Mouse (Mus musculus) limb, embryonic 15.5 days (tissue): ENCODE results near the gene Cacna1h. TPM values are rescaled to one million over a fixed set of nuclear protein-coding genes. Genes with fewer than 3 reads are reported as not detected.

Source experiments
- ATAC-seq: fragments of 200-750 bp; cut with Nextera tagmentation; 2 replicates; pipeline ENCODE4 v1.8.0; 2017; ENCODE audit warnings: low read depth, moderate TSS enrichment; ENCODE audit not compliant: insufficient number of reproducible peaks, low FRiP score, low TSS enrichment
- H3K27ac ChIP-seq: fragments of 300-500 bp; sonication (generic); 2 replicates; pipeline ENCODE4 v1.5.1; 2015; ENCODE audit warnings: moderate library complexity, mild to moderate bottlenecking, inconsistent platforms
- H3K27me3 ChIP-seq: fragments of 300-500 bp; sonication (generic); 2 replicates; pipeline ENCODE4 v1.6.1; 2015; ENCODE audit warnings: inconsistent platforms
- H3K36me3 ChIP-seq: fragments of 300-500 bp; sonication (generic); 2 replicates; pipeline ENCODE4 v1.6.1; 2015; ENCODE audit warnings: inconsistent platforms
- H3K4me1 ChIP-seq: fragments of 300-500 bp; sonication (generic); 2 replicates; pipeline ENCODE4 v1.6.1; 2015; ENCODE audit warnings: inconsistent platforms
- H3K4me2 ChIP-seq: fragments of 300-500 bp; sonication (generic); 2 replicates; pipeline ENCODE4 v1.6.1; 2015; ENCODE audit warnings: mild to moderate bottlenecking, inconsistent platforms
- H3K4me3 ChIP-seq: fragments of 300-500 bp; sonication (generic); 2 replicates; pipeline ENCODE4 v1.5.1; 2015; ENCODE audit warnings: mild to moderate bottlenecking, inconsistent platforms
- H3K9ac ChIP-seq: fragments of 300-500 bp; sonication (generic); 2 replicates; pipeline ENCODE4 v1.6.1; 2015; ENCODE audit warnings: inconsistent platforms
- H3K9me3 ChIP-seq: fragments of 300-500 bp; sonication (generic); 2 replicates; pipeline ENCODE4 v1.6.1; 2016; ENCODE audit warnings: inconsistent platforms
- WGBS: fragments of 180-500 bp; shearing (Covaris S2); methylation state at CpG from one replicate; pipeline ENCODE4 v1.1.7; 2015; 5-methylcytosine and 5-hydroxymethylcytosine counted together
- polyA plus RNA-seq: library from polyadenylated mRNA; unstranded; fragments of >200 nt; fragmentation: Nextera tagmentation; extraction: Ambion mirVana; gene quantifications from 2 replicates; pipeline ENCODE4 v1.2.1, GENCODE M21; 2015

Cacna1h gene
- 3.8 and 4.8 TPM in 2 replicates for polyA plus RNA-seq

DNA sequence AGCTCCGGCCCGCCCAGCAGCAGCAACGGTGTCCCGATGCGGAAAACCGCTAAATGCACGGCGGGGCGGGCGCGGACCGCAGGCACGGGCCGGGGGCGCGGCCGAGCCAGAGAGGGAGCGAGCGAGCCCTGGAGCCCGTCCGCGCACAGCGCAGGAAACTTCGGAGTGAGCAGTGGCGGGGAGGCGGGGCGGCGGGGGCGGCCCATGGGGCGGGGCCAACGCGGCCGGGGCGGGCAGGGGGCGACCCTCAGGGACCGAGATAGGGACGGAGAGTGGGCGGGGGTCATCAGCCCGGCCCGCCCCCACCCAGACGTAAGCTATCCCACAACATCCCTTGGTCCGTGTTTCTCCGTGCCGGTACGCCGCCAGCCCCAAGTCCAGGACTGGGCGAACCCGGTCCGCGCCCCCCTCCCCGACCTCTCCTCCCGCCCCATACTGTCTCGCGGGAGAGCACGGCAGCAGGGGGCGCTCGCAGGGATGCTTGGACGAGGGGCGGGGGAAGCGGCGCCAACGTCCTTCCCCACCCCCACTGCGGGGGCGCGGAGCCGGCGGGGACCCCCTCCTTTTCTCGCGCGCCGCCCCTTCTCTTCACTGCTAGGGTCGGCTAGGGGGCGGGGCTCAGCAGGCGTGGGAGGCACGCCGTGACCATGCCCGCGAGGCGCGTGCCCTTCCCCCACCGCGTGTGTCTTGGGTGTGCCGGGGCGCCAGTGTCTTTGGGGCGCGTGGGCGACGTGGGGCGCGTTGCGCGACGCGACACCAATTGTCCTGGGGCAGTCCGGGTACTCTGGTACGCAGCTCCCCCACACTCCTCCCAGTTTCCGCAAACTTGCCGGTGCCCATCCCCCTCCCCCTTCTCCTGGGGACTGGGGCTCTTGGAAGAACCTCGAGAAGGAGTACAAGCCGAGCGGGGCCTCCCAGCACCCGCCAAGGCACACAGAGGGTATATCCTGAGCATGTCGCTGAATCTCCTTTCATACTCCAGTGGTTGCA lies at the start of gene Cacna1h:
Gene Cacna1h, minus strand, starts transcription at position 167 of the 990 bp plus-strand sequence.
- Histone ChIP-seq H3K9ac (peak within 1 kb of the TSS; percentile 75), H3K27me3 (peaks cover 10% of the 10 kb centered on the region; the same call in 1 of the 2 replicates), H3K4me3 (peak within 1 kb of the TSS; percentile 76), H3K9me3 (no peaks in the 10 kb centered on the region), H3K4me1 (peaks cover 64% of the 10 kb centered on the region), H3K4me2 (peak within 1 kb of the TSS; percentile 89), H3K27ac (peak within 1 kb of the TSS; percentile 88), H3K36me3 (no peaks in the 10 kb centered on the region)
- ATAC-seq: peak; percentile 89
- WGBS: under 1% methylated on average over 69 of the region's 103 CpGs

DNA sequence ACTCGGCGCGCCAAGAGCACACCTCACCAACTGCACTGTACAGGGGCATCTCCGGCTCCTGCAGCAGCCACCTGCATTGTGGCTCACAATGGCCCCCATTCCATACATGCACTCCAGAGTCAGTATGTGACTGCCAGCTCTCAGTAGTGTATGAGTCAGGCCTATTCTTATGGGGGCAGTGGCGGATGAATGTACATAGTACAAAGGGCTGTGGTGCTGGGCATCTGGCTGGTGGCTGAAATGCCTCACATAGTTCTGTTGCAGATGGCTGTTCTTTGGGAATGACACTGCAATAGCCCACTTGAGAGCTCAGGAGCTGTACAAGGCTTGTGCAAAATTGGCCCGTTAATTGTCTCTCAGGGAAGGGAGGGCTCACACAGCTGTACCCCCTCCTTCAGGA lies 48.5 kb upstream of the Cacna1h start:
- H3K27me3 ChIP-seq: peaks cover 23% of the 10 kb centered on the region
- H3K9ac ChIP-seq: no peak overlapping the region
- H3K4me1 ChIP-seq: 0 out of 2 replicates have a peak, but pooled peaks cover 4% of the 10 kb centered on the region
- H3K4me3 ChIP-seq: no peak overlapping the region
- H3K9me3 ChIP-seq: no peaks in the 10 kb centered on the region
- ATAC-seq: no peak
- H3K27ac ChIP-seq: no peak overlapping the region
- no peaks in the 10 kb centered on the region for H3K36me3 ChIP-seq
- WGBS: 79% methylated on average over 6 of the region's 6 CpGs
- no peak overlapping the region for H3K4me2 ChIP-seq

DNA sequence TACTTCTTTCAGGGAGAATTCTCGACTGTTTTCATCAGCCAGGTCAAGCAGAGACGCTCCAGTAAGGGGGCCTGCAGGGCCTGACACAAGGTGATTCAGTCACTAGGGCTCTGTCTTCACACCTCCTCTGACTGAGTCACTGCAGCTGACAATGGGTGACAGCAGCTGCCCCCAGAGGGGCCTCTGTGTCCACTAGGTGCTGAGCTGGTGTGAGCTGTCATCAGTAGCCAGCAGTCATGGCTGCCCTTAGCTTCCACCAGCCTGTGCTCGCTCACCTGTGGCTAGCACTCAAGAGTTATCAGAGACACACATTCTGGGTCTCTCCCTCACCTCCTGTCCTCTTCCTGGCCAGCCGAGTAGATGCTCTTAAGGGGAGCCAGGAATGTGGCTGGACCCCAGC lies 47.2 kb upstream of the Cacna1h start:
- H3K27me3 ChIP-seq: peaks cover 23% of the 10 kb centered on the region
- H3K36me3 ChIP-seq: no peaks in the 10 kb centered on the region
- no peak overlapping the region for H3K9ac ChIP-seq
- H3K4me2 ChIP-seq: no peak overlapping the region
- WGBS: 55% methylated on average over 4 of the region's 4 CpGs
- no peak overlapping the region for H3K27ac ChIP-seq
- no peaks in the 10 kb centered on the region for H3K9me3 ChIP-seq
- H3K4me3 ChIP-seq: no peak overlapping the region
- no peak for ATAC-seq
- peaks cover 3% of the 10 kb centered on the region; the same call in 1 of the 2 replicates for H3K4me1 ChIP-seq

DNA sequence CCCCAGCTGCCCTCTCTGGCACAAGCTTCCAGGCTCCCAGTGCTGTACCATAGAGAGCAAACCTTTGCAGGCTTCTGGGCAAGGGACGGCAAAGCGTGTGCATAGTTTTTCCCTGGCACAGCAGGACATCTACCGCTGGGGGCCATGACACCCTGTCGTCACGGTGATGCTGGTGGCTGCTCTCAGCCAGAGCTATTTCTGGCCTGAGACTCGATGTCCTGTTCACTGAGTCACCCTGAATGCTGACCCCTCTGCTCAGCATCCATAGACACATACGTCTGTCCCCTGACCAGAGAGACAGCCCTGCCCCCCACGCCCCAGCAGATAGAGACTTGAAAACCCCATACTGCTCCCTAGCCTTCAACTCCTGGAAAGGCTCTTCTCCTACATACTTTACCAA lies 46.6 kb upstream of the Cacna1h start:
- 41% methylated on average over 8 of the region's 8 CpGs for WGBS
- Histone ChIP-seq H3K36me3 (no peaks in the 10 kb centered on the region), H3K27ac (no peak overlapping the region), H3K9ac (no peak overlapping the region), H3K27me3 (peaks cover 28% of the 10 kb centered on the region), H3K4me1 (peaks cover 3% of the 10 kb centered on the region; the same call in 1 of the 2 replicates), H3K4me2 (no peak overlapping the region), H3K4me3 (no peak overlapping the region), H3K9me3 (no peaks in the 10 kb centered on the region)
- ATAC-seq: no peak

DNA sequence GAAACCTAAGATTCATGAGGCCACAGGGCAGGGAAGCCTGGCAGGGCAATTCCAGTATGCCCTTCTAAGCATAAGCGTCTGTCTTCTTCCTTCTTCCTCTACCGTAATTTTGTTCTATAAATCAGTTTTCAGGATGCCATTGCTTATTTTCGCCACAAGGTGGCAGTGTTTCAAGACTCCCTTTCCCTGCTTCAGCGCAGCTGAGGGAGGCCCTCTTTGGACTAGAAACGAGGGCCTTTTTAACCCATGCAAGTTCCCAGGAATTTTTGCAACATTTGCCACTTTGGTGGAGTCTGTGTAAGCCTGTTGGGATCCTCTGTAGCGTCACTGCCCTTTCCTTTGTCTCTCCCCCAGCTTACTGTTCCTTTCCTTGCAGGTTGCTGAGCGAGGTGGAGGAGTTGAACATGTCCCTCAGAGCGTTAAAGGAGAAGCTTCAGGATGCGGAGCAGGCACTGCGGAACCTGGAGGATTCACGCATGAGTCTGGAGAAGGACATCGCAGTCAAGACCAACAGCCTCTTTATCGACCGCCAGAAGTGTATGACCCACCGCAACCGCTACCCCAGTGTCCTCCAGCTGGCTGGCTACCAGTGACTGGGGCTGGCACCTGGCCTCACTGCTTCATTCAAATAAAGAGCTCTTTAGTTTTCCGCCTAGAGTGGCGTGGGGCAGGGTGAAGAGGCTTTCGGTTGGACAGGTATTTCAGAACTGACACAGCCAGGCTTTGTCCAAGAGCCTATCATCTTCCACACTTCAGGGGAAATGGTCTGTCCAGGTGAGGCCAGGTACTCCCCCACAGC lies 42.6 kb upstream of the Cacna1h start:
- no peak overlapping the region for H3K9ac ChIP-seq
- 39% methylated on average over 19 of the region's 19 CpGs for WGBS

DNA sequence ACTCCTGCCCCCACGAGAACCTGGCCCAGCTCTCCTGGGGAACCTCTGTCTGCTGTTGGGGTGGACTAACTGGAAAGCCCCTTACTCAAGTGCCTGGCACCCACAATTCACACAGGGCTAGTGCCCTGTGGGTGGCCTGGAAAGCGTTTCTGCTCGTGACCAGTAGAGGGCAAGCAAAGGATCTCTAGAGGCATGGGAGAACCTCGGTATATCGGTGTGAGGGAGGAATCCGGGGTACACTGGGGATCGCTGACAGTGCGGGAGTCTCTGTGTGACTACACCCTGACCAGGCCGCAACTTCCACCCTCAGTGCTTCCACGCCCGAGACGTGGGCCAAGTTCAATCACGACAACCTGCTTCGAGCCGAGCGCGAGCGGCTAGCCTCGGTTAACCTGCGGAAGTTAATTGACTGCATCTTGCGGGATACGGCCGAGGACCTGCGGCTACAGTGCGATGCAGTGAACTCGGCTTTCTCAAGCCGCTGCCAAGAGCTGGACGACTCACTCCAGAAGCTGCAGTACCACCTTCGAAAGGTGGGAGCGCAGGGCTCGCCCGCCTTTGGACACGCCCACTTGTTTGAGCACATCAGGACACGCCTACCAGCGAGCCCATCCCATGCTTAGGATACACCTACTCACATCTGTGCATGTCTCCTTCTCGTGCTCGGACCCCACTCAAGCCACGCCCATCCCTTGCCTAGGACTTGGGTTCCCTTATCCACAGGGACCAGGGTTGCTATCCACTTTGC lies 40.9 kb upstream of the Cacna1h start:
- peaks cover 14% of the 10 kb centered on the region for H3K4me1 ChIP-seq
- H3K9me3 ChIP-seq: no peaks in the 10 kb centered on the region
- H3K27me3 ChIP-seq: peaks cover 46% of the 10 kb centered on the region
- 1% methylated on average over 38 of the region's 38 CpGs for WGBS
- no peaks in the 10 kb centered on the region for H3K36me3 ChIP-seq
- H3K4me3 ChIP-seq: peak overlapping the region; percentile 40
- H3K27ac ChIP-seq: no peak overlapping the region
- peak overlapping the region; percentile 85 for H3K4me2 ChIP-seq
- ATAC-seq: peak; percentile 77
- H3K9ac ChIP-seq: peak overlapping the region; percentile 18; the same call in 1 of the 2 replicates

More for the DNA sequence above, 42.6 kb upstream of the Cacna1h start:
- H3K36me3 ChIP-seq: no peaks in the 10 kb centered on the region
- no peak overlapping the region for H3K4me2 ChIP-seq
- H3K9me3 ChIP-seq: no peaks in the 10 kb centered on the region
- H3K27me3 ChIP-seq: peaks cover 44% of the 10 kb centered on the region
- peaks cover 14% of the 10 kb centered on the region for H3K4me1 ChIP-seq
- H3K27ac ChIP-seq: no peak overlapping the region
- H3K4me3 ChIP-seq: no peak overlapping the region
- ATAC-seq: no peak

DNA sequence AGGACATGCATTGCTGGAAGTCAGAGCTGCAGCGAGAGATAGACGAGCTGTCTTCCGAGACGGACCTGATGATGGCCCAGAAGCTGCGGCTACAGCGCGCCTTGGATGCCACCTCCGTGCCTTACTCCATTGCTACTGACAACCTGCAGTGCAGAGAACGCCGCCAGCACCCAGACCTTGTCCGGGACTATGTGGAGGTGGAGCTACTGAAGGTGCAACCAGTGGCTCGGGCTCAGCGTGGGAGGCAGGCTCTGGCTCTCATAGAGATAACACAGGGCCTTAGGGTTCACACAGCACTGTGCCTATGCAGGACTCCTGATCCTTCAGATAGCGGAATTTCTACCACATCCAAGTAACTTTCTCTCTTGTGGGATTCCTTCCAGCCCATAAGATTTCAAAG lies 38.5 kb upstream of the Cacna1h start:
- peaks cover 14% of the 10 kb centered on the region for H3K4me1 ChIP-seq
- no peaks in the 10 kb centered on the region for H3K9me3 ChIP-seq
- peaks cover 35% of the 10 kb centered on the region for H3K27me3 ChIP-seq
- H3K4me2 ChIP-seq: no peak overlapping the region
- H3K9ac ChIP-seq: no peak overlapping the region
- WGBS: 44% methylated on average over 14 of the region's 14 CpGs
- H3K27ac ChIP-seq: no peak overlapping the region
- H3K4me3 ChIP-seq: no peak overlapping the region
- H3K36me3 ChIP-seq: no peaks in the 10 kb centered on the region
- no peak for ATAC-seq

DNA sequence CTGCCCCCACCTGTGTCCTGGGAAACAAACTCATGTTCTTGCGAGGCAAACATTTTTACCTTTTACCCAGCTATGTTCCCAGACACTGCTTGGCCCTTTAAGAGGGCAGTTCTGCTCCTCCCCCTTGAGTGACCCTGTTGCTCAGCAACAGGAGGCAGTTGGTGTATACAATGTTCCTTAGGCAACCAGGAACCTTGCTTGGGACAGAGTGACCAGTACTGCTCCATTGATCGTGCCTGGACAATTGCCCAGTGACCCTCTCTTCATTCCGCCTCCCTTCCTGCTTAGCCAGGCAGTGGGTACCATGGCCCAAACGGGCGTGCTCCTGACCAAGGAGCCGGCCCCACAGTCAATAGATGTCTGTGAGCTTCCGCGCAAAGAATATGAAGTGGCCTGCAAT lies 37.8 kb upstream of the Cacna1h start:
- Histone ChIP-seq H3K36me3 (no peaks in the 10 kb centered on the region), H3K4me3 (no peak overlapping the region), H3K9me3 (no peaks in the 10 kb centered on the region), H3K27me3 (peaks cover 35% of the 10 kb centered on the region), H3K4me2 (no peak overlapping the region), H3K4me1 (peaks cover 14% of the 10 kb centered on the region), H3K27ac (no peak overlapping the region), H3K9ac (no peak overlapping the region)
- no peak for ATAC-seq
- WGBS: 48% methylated on average over 8 of the region's 8 CpGs

DNA sequence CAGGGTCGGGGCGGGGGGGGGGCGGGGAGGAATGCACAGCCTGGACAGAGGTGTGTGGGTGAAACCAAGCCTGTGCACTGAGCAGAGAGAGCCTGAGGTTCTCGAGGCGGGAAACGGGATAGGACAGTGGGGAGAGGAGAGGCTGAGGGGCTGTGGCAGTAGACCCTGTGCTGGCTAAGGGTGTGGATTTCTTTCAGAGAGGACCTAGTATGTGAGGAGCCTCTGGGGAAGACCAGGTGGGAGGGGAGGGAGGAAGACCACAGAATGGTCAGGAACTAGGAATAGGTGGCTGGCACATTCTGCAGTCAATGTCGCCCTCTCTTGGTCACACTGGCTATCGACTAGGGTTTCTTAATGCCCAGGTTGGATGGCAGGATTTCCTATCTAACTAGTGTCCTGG lies 36.2 kb upstream of the Cacna1h start:
- no peak for ATAC-seq
- 28% methylated on average over 8 of the region's 8 CpGs for WGBS
- peaks cover 10% of the 10 kb centered on the region for H3K4me1 ChIP-seq
- H3K36me3 ChIP-seq: no peaks in the 10 kb centered on the region
- no peak overlapping the region for H3K9ac ChIP-seq
- no peak overlapping the region for H3K27ac ChIP-seq
- H3K27me3 ChIP-seq: peaks cover 30% of the 10 kb centered on the region
- no peak overlapping the region for H3K4me3 ChIP-seq
- H3K9me3 ChIP-seq: no peaks in the 10 kb centered on the region
- no peak overlapping the region for H3K4me2 ChIP-seq

DNA sequence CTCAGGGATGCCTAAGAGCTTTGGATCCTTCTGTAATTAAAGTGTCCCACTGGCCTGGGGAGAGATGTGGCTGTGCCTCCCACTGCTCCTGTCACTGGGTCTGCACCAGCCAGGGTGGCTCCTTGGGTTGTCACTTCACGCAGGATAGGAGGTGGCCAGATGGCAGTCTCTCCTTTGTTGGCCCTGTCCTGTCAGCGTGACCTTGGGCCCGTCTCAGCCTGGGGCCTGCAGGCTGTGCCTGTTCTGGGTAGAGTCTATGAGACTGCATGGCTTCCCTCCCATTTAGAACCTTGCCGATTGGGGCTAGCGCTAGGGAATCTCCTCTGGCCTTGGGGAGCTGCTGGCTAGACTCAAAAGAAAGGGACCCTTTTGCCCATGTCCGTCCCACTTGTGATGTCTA lies 34.7 kb upstream of the Cacna1h start:
- no peak for ATAC-seq
- Histone ChIP-seq H3K36me3 (no peaks in the 10 kb centered on the region), H3K4me3 (no peak overlapping the region), H3K9ac (no peak overlapping the region), H3K4me2 (no peak overlapping the region), H3K4me1 (no peaks in the 10 kb centered on the region), H3K9me3 (no peaks in the 10 kb centered on the region), H3K27ac (no peak overlapping the region), H3K27me3 (peaks cover 23% of the 10 kb centered on the region)
- WGBS: 64% methylated on average over 6 of the region's 6 CpGs

DNA sequence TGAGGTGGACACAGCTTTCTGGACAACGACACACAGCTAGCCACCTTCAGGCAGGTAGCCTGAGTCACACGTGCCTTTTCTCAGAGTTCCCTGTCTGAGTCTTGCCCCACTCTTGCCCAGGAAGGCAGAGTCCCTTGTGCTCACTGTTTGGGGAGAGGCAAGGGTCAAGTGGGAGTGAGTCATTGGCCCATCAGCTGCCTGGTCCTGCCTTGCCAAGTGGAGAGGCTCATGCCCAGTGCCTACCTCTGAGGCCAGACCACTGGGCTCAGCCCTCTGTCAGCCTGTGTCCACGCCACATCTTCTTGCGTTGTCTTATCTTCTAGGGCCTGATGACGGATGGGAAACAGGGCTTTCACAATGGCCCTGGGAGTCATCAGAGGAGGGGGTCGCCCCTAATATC lies 34.2 kb upstream of the Cacna1h start:
- Histone ChIP-seq H3K4me3 (no peak overlapping the region), H3K36me3 (no peaks in the 10 kb centered on the region), H3K9ac (no peak overlapping the region), H3K9me3 (no peaks in the 10 kb centered on the region), H3K27ac (no peak overlapping the region), H3K4me2 (no peak overlapping the region), H3K4me1 (peaks cover 3% of the 10 kb centered on the region), H3K27me3 (peaks cover 19% of the 10 kb centered on the region)
- WGBS: 61% methylated on average over 6 of the region's 6 CpGs
- no peak for ATAC-seq
